Mouse (Mus musculus): ENCODE measurements around the gene Scd2.
"Not testable (repeated sequence)": the region's sequence is repeated elsewhere in the genome, so short reads cannot be mapped to it uniquely, and the experiment has no call there.

Gene Scd2

DNA sequence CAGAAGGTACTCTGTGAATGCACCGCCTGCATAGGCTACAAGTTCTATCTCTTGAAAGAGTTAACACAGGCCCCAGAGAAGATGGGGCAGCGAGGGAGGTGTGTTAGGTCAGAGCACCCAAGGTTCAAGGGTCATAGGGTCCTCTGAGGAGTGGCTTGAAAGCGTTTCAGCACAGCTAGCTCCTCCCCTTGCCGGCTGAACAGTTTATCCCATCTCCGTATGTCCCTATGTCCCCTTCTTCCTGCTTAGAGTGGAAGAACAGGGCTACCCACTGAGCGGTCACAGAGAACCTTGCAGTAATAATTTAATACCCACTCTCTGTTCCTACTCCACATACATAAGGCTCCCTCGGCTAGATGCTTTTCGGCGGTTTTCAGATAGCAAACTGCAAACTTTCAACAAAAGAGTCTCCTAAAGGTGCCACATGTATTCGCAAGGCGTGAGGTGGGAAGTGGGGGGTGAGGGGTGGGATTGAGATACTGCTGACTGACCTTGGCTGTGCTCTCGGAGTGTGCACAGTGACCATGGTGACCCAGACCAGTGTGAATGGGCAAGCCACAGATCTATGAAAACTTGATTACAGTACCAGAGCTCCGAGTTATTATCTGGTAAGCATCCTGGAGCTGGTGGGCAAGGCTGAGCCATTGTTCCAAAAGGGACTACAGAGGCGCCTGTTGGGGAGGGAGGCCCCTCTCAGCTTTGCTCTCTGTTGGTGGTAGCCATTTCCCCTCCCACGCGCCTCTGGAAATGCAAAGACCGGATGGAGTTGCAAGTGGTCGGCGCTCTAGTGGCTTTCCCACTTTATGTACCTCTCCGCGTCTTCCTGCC, at the start of gene Scd2:
Gene Scd2, plus strand, starts transcription at position 734 of the 828 bp plus-strand sequence.
- no peak for ATAC-seq (ENCODE audit: insufficient number of reproducible peaks, low FRiP score, low TSS enrichment)

DNA sequence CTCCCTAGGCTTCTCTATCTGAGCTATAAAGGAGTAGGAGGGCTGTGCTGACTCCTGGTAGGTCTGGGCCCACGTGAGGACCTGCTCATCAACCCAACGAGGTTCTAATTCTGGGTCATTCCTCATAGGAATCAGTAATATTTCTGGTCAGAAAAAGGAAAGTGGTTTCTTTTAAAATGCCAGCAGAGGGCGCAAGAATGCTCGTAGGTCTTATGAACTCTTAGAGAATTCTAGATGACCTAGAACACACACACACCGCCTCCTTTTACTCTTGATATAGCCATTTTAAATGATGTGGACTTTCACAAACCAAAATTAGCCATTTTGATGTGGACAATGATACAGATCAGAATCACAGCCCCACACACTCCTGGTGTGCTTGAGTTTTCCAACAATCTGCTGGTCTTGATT, 47.7 kb upstream of the Scd2 start:
- ATAC-seq (ENCODE audit: insufficient number of reproducible peaks, low FRiP score, low TSS enrichment), result no peak

DNA sequence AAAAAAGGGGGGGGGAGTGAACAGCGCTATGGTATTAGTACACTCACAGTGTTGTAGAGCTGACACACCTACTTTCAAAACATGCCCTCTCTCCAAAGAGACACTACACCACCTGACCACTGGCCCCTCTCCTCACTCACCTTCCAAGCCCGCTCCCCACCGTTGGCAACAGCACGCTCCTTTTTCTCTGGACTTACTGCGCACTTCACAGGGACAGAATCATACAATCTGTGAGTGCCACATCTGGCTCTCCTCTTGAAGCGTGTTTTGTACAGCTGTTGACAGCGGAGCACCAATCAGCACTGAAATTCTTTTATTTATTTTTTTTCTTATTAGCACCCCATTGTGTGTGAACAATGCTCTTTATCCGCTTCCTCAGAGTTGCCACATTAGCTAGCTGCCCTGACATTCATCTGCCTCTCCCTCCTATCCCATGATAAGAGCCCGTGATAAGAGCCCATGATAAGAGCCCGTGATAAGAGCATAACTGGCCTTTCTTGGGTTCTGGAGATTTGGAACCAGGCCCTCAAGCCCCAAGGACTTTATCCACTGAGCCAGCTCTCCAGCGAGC, 47.0 kb upstream of the Scd2 start:
- ATAC-seq (ENCODE audit: insufficient number of reproducible peaks, low FRiP score, low TSS enrichment), result no peak

DNA sequence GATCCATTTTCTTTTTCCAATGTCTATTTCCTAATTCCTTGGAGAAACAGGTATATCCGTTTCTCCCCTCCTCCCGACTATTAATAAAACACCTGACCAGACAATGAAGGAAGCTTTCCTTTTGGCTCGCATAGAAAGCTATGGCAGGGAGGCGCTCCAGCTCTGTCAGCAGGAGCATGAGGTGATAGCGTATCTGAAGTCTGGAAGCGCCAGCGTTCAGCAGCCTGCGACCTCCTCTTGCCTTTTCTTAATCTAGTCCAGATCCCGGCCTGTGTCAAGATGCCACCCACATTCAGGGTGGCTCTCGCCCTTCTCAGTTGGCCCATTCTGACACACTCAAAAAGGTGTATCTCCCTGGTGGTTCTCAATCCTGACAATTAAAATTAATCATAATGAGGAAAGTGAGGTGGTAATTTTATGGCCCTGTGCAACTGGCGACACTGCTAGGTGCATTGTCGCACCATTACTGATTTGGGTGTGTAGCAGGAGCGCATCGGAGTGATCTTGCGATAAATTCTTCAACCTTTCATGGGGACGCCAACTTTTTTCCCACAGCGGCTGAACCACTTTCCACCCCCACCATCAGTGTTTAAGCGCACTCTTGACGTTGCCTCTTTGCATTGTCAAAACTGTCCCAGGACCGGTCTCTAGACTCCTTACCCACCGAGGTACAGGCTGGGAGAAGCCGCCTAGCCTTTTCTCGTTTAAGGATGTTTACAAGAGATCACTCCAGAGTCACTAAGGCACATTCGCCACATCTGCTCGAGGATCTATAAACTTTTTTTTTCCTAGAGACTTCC, 46.0 kb upstream of the Scd2 start:
- no peak for ATAC-seq (ENCODE audit: insufficient number of reproducible peaks, low FRiP score, low TSS enrichment)

DNA sequence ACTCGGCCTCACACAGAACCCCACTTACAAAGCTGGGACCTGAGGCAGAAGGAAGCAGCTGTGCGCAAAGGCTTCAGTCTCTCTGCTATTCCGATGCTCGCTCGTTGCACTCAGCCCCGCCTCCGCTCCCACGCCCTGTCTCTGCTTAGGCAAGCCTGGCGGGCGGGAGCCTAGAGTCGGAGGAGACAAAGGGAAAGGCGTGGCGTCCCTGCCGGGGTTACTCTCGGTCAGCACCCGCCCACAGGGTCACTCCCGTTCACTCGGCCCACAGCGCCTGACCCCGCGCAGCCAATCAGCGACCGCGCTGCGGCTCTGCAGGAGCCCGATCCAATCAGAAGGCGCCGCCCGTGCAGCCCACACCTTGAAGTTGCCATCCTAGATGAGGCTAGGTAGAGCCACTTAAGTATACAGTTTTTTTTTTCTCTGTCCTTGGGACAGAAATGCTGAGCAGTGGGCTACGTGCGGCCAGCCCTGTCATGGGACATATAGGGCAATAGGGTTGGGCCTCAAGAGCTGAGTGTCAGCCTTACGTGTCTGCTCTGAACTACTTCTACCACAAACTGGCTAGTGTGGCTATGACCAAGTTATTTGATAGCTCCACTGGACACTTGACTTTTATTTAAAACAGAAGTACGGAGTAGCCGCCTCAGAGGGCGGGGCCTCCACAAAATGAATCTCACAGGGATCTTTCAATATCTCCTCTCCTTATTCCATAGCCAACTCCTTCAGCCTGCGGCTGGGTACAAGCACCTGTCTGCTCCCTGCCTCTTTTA, 45.2 kb upstream of the Scd2 start:
- peak; percentile 96 for ATAC-seq (ENCODE audit: insufficient number of reproducible peaks, low FRiP score, low TSS enrichment)

DNA sequence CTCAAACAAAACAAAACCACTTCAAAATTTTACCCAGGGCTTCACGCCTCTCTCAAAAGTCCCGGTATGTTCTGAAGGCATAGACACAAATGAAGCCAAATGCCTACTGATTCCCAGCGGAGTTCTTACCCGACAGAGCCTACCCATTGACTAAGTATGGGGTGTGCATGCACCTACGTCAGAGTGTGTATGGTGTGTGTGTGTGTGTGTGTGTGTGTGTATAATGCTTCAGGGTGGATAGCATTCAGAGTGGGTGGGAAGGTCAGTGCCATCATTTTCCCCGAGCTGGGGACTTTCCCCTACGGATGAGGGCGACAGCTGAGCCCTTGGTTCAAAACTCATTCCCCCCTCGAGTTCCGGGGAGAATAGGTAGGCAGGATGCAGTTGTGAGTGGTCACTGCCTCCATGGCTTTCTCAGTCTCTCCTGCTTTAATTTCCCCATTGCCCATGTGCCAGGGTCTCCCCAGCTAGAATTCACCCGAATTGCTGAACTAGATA, 44.6 kb upstream of the Scd2 start:
- no peak for ATAC-seq (ENCODE audit: insufficient number of reproducible peaks, low FRiP score, low TSS enrichment)

DNA sequence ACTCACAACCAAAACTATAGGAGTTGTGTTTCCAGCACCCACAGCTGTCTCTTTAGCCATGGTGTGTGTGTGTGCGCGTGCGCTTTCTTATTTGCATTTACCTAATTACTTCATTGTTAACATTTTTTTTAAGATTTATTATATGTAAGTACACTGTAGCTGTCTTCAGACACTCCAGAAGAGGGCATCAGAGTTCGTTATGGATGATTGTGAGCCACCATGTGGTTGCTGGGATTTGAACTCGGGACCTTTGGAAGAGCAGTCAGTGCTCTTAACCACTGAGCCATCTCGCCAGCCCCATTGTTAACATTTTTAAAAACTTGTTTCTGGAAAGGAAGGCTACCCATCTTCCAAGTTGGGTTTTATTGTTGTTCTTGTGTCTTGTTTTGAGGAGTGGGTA, 42.3 kb upstream of the Scd2 start:
- ATAC-seq (ENCODE audit: insufficient number of reproducible peaks, low FRiP score, low TSS enrichment), result not testable (repeated sequence)

DNA sequence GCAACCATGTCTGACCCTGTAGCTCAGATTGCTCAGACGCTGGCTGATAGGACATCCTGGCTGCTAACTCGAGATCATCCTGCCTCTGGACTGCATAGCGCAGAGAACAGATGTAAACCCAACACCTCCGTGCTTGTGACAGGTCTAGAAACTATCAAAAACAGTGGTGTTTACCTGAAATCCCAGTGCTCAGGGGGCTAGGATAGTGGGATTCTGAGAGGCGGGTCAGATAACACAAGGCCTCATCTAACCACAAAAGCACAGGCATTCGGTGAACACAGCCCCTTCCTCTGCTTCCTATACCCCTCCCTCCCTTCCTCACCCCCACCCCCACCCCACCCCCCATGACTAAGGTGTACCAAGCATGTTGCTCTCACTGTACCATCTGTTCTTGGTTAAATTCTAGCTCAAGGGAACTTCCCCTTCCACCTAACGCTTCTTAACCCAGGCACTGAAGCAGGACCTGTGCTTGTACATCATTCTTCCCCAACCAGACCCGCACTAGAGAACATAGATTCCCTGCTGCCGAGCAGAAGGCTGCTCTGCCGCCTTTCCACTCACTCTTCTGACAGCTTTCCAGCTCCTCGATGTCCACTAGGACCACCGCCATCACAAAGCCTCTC, 41.4 kb upstream of the Scd2 start:
- no peak for ATAC-seq (ENCODE audit: insufficient number of reproducible peaks, low FRiP score, low TSS enrichment)

DNA sequence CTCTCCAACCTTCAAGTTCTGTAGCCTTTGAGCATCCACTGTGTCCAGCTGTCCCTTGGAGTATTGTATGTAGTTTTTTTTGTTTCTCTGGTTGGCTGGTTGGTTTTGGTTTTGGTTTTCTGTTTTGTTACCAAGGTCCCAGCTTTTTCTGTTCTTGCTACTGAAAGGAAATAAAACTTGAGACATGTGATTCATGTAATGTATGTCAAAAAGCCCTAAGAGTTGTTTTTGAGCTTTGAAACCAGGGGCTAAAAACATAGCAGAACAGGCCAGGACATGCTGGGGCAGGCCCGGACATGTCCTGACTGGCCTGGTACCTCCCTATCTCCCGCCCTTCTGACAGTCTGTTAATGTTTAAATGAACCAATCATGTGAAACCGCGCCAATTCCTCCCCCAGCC, 39.4 kb upstream of the Scd2 start:
- ATAC-seq (ENCODE audit: insufficient number of reproducible peaks, low FRiP score, low TSS enrichment), result not testable (repeated sequence)

DNA sequence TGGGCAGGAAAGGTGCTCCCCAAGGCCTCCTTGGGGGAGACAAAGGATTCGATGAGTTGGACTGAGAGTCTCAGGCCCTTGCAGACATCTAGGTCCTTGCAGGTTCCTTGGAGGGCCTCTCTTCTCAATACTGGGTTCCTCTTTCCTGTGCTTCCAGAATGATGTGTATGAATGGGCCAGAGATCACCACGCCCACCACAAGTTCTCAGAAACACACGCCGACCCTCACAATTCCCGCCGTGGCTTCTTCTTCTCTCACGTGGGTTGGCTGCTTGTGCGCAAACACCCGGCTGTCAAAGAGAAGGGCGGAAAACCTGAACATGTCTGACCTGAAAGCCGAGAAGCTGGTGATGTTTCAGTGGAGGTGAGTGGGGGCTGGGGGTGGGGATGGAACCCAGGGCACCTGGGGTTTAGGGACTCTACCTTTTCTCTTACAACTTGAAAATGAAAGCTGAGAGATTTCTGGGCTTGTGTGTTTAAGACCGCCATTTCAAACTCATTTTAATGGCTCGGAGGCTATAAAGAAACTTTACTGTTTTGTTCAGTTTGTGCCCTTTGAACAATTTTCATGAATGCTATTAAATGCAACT, 36.0 kb upstream of the Scd2 start:
- no peak for ATAC-seq (ENCODE audit: insufficient number of reproducible peaks, low FRiP score, low TSS enrichment)

DNA sequence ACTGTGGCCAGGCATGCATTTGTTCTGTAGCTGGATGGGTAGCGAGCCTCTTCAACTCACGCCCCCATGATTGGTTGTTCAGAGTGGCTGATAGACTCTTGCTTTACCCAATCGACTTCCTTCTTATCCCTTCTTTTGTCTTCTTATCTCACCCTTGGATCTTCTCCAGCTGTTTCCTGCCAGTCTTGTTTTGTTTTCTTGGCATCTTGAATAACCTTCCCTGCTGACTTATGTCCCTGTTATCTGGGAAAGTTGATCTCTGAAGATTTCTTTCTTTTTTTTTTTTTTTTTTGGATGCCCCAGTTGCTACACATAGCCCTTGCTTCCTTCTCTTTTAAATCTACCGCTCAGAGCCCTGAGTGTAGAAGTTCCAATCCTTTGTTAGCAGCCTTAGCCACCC, 34.0 kb upstream of the Scd2 start:
- no peak for ATAC-seq (ENCODE audit: insufficient number of reproducible peaks, low FRiP score, low TSS enrichment)

DNA sequence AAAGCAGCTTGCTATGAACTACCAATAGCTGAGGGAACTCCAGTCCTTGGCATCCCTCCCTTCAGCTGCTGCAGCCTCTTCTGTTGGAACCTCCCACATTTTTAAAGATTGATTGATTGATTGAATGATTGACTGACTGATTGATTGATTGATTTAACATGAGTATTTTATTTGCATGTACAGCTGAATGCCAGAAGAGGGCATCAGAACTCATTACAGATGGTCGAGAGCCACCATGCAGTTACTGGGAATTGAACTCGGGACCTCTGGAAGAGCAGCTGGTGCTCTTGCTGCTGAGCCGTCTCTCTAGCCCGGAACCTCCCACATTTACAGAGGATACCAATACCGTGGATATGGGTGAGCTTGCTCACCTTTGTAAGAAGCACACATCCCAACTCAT, 33.0 kb upstream of the Scd2 start:
- ATAC-seq (ENCODE audit: insufficient number of reproducible peaks, low FRiP score, low TSS enrichment), result no peak

DNA sequence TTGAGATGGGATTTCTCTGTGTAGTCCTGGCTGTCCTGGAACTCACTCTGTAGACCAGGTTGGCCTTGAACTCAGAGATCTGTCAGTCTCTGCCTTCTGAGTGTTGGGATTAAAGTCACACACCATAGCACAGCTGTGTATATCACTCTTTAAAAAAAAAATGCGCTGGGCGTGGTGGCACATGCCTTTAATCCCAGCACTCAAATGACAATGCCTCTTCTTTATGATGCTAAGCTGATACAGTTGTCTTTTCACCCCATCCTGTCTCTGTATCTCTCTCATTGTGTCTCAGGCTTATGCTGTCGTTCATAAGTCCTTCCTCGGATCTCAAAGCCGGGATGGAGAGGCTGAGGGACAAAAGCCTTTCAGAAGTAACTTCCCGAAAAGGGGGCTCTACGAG, 31.7 kb upstream of the Scd2 start:
- ATAC-seq (ENCODE audit: insufficient number of reproducible peaks, low FRiP score, low TSS enrichment), result no peak

DNA sequence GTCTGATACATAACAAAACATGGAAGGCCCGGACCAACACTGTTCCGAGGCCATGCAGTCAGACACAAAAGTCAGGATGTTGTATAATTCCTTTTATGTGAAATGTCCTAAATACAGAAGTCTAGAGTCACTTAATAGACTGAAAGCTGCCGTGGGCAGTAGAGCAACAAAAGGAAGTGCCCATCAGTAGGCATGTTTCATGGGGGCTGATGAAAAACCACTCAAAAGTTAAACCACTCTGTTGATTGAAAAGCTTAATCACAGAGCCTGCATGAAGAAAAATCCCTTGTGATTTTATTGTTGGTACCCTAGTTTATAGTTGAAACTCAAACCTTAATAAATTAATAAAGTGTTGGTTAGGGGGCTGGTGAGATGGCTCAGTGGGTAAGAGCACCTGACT, 29.9 kb upstream of the Scd2 start:
- no peak for ATAC-seq (ENCODE audit: insufficient number of reproducible peaks, low FRiP score, low TSS enrichment)

DNA sequence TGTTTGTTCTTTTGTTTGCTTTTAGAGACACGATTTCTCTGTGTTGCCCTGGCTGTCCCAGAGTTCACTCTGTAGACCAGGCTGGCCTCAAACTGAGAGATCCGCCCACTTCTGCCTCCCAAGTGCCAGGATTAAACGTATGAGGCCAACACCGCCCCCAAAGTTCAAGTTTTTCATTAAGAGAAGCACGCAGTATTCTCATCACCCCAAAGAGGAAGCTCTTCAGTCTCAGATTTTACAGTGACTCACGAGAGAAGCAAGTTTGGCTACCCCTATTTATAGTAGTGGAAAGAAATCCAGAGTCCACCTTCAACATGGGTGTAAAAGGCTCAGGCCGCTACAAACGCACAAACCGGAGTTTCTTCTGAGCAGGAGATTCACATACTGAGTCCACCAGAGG, 29.2 kb upstream of the Scd2 start:
- no peak for ATAC-seq (ENCODE audit: insufficient number of reproducible peaks, low FRiP score, low TSS enrichment)

DNA sequence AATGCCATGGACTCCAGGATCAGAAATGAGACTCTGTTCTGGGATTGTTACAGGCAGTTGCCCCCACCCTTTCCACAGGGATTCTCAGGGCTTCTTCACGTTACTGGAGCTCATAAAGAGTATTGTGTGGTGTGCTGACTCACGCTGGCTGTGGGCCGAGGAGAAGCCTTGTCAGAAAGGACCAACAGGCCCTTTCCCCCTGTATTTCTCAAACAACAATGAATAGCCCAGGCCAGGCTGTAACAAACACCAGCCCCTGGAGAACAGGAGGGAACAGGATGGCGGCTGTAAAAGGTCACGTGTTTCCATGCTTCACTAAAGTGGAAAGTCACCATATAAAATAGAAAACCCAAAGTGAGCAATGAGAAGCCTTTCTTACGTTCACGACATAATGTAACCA, 28.2 kb upstream of the Scd2 start:
- no peak for ATAC-seq (ENCODE audit: insufficient number of reproducible peaks, low FRiP score, low TSS enrichment)

DNA sequence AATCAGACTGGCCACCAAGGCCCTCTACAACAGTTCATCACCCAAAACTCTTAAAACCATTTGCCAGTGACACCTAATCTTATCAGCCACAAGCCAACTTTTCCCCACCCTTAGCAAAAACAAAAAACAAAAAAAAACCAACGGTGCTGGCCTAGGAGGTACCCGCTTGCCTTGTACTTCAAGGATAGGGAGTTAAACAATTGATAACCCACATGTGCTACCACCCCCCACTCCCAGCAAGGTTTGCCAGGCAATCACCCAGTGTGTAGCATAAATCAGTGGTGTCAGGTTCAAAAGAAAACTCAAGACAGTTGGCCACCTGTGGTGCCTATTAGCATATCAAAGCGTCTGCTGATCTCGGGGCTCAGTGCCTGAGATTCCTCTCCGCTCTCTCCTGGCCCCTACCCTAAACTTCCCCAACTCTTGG, 27.6 kb upstream of the Scd2 start:
- no peak for ATAC-seq (ENCODE audit: insufficient number of reproducible peaks, low FRiP score, low TSS enrichment)

DNA sequence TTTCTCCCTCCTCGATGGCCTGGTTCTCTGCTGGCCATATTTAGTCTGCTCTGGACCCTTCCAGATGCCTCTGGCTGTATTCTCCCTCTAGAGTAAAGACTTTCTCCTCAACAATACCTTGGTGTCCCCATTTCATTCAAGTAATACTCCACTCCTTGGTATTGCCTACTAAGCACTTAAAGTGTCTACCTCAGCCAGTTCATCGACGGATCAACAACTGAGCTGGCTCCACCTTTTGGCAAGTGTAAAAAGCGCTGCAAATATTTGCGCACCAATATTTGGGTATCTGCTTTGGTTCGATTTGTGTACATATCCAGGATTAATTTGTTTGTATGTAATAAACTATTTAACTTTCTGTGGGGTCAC, 27.0 kb upstream of the Scd2 start:
- no peak for ATAC-seq (ENCODE audit: insufficient number of reproducible peaks, low FRiP score, low TSS enrichment)

DNA sequence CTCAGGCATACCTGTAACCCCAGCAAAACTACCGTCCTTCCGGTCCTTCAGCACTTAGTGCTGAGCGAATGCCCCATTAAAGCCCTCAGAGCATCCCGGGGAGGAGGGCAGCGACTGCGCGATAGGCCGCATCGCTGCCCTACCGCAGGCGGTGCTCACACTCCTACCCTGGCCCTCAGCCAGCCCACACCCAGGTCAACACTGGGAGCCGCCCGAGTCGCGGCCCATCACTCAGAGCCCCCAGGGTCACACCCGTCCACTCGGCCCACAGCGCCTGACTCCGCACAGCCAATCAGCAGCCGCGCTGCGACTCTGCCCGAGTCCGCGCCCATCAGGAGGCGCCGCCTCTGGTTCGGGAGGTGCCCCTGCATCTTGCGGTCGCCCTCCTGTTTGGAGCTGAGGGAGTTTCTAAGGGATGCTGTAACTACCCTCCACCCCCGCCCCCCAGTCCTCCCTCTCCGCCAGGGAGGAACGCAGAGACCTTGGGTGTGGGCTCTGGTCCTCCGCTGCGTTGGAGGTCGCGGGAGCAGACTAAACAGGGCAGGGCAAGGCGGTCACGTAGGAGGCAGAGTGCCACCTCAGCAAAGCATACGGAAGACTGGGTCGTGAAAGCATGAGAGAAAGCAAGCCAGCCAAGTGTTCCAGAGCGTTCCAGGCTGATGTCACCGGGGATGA, 26.5 kb upstream of the Scd2 start:
- peak; percentile 99 for ATAC-seq (ENCODE audit: insufficient number of reproducible peaks, low FRiP score, low TSS enrichment)

Measured in cerebellum, adult (tissue).